Mouse (Mus musculus) limb, embryonic 10.5 days (tissue): ENCODE results near the gene Myo16. TPM values are rescaled to one million over a fixed set of nuclear protein-coding genes. Genes with fewer than 3 reads are reported as not detected.

Experiments
- DNase-seq: peaks from one replicate; pipeline ENCODE4 v3.0.0-alpha.2; 2017; ENCODE audit warnings: low spot score
- H3K27ac ChIP-seq: fragments of 300-500 bp; sonication (generic); 2 replicates; pipeline ENCODE4 v1.5.1; 2016; ENCODE audit warnings: mild to moderate bottlenecking
- H3K27me3 ChIP-seq: fragments of 300-500 bp; sonication (generic); 2 replicates; pipeline ENCODE4 v1.6.1; 2016; ENCODE audit warnings: low read depth, mild to moderate bottlenecking; ENCODE audit not compliant: poor library complexity, severe bottlenecking
- H3K36me3 ChIP-seq: fragments of 300-500 bp; sonication (generic); 2 replicates; pipeline ENCODE4 v1.6.1; 2016; ENCODE audit warnings: mild to moderate bottlenecking, moderate library complexity
- H3K4me1 ChIP-seq: fragments of 300-500 bp; sonication (generic); 2 replicates; pipeline ENCODE4 v1.6.1; 2016
- H3K4me3 ChIP-seq: fragments of 300-500 bp; sonication (generic); 2 replicates; pipeline ENCODE4 v1.5.1; 2016; ENCODE audit warnings: mild to moderate bottlenecking, moderate library complexity
- H3K9me3 ChIP-seq: fragments of 300-500 bp; sonication (generic); replicated peaks from 2 replicates; pipeline ENCODE4 v1.6.1; 2016; ENCODE audit warnings: mild to moderate bottlenecking
- WGBS: fragments of 180-500 bp; shearing (Covaris S2); methylation state at CpG from one replicate; pipeline ENCODE4 v1.1.7; 2016; 5-methylcytosine and 5-hydroxymethylcytosine counted together
- polyA plus RNA-seq: library from polyadenylated mRNA; unstranded; fragments of >200 nt; fragmentation: Nextera tagmentation; extraction: Ambion mirVana; gene quantifications from 2 replicates; pipeline ENCODE4 v1.2.1, GENCODE M21; 2016

The Myo16 gene
- polyA plus RNA-seq, 1 experiment from 2014 or later = 0.20 TPM

DNA sequence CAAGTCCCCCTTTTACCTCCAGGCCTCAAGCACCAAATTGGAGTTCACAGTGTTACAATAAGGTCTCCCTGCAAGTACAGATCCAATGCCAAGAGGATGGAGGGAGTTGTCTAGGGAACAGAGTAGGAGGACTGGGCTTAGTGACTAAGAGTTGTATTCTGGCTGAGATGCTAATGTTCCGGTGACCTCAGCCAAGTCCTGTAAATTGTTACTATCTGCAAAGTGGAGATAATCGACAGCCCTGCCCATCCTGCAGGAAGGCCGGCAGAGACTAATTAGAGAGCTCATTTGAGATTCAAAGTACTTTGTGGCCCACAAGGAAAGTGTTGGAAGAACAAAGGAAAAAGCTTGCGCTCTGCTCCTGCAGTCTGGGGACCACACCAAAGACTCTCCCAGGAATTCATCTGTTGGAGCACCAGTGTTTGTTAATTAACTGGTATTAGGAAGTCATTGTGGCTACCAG, 512.1 kb downstream of the Myo16 start:
- no peaks in the 10 kb centered on the region for H3K27me3 ChIP-seq
- 6% methylated on average over 4 of the region's 4 CpGs for WGBS
- no peak overlapping the region for H3K4me3 ChIP-seq
- H3K9me3 ChIP-seq = no peaks in the 10 kb centered on the region
- peaks cover 25% of the 10 kb centered on the region for H3K4me1 ChIP-seq
- H3K36me3 ChIP-seq = no peaks in the 10 kb centered on the region
- H3K27ac ChIP-seq = no peak overlapping the region
- no peak for DNase-seq

DNA sequence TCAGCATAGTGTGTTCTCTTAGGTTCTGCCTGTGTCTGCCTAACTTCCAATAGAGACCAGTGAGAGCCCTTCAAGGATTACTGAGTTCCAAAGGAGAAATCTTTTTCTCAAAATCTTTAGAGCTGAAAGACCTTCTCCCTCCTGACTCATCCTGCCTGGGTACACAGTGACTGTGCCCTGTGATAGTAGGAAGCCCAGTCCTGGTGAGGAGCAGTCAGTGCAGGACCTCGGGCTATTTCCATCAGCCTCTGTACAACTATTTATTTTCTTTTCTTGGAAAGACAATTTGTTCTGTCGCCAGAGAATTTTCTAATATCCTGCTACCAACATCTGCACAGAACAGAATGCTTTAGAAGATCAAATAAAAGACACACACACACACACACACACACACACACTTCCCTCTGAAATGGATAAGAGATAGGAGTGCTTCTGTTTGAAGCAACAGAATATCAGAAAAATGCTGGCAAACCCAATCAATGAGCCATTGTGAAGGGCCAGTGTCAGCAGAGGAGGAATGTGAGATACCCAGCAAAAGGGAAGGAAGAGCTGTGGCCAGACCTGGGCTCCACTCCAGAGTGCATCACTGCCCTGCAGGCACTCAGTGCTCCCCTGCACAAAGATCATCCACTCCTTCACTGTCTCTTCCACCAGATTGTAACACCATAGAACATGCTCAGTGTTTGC, 518.3 kb downstream of the Myo16 start:
- no peak overlapping the region for H3K4me3 ChIP-seq

DNA sequence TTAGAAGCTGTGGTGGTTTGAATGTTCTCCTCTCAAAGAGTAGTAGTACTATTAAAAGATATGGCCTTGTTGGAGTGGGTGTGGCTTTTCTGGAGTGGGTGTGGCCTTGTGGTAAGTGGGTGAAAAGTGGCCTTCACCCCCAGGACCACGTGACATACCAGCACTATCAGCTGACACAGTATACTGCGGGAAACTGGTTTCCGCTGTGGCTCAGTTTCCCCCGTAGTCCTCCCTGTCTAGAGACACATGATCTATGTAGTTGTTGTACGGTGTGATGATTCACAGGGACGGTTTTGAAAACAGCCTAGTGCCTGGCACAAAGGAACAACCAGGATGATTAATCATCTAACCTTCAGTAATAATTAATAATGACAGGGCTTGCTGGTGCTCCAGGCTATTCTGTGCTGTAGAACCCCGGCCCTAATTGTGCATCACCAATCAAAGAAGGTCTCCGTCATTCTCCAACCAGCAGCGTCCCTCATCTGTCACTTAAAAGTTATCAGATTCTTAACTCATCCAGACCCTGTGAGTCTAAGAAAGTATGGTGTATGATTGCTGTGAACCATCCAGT, 524.2 kb downstream of the Myo16 start:
- Histone ChIP-seq H3K4me1 (peaks cover 6% of the 10 kb centered on the region; the same call in 1 of the 2 replicates), H3K27ac (no peak overlapping the region), H3K4me3 (no peak overlapping the region), H3K36me3 (no peaks in the 10 kb centered on the region), H3K27me3 (no peaks in the 10 kb centered on the region), H3K9me3 (no peaks in the 10 kb centered on the region)
- 79% methylated on average over 9 of the region's 9 CpGs for WGBS
- no peak for DNase-seq

More for the DNA sequence above, 518.3 kb downstream of the Myo16 start:
- H3K4me1 ChIP-seq = no peaks in the 10 kb centered on the region
- H3K27ac ChIP-seq = no peak overlapping the region
- no peaks in the 10 kb centered on the region for H3K9me3 ChIP-seq
- no peaks in the 10 kb centered on the region for H3K36me3 ChIP-seq
- DNase-seq = no peak
- 72% methylated on average over 2 of the region's 2 CpGs for WGBS
- H3K27me3 ChIP-seq = no peaks in the 10 kb centered on the region

DNA sequence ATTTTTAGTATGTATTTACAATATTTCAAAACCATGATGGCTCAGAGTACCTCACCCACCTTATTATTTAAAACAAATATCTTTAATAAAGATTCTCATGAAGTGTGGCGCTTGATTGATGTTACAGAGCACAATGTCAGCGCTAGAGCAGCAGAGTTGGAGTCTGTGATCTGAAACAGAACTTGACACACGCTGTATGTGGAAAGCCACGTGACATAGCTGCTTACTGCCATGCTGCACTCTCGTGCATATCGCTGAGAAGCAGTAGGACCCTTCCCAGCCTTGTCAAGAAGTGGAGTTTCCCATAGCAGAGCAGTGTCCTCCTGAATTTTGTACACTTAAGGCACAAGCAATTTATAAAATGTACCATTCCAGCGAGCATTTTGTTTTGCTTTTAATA, 528.2 kb downstream of the Myo16 start:
- no peak overlapping the region for H3K4me3 ChIP-seq
- no peak for DNase-seq
- H3K36me3 ChIP-seq = no peaks in the 10 kb centered on the region
- no peak overlapping the region for H3K27ac ChIP-seq
- H3K4me1 ChIP-seq = peaks cover 13% of the 10 kb centered on the region
- 0 out of 2 replicates have a peak, but pooled peaks cover 5% of the 10 kb centered on the region for H3K27me3 ChIP-seq
- no peaks in the 10 kb centered on the region for H3K9me3 ChIP-seq
- WGBS = 81% methylated on average over 7 of the region's 7 CpGs

DNA sequence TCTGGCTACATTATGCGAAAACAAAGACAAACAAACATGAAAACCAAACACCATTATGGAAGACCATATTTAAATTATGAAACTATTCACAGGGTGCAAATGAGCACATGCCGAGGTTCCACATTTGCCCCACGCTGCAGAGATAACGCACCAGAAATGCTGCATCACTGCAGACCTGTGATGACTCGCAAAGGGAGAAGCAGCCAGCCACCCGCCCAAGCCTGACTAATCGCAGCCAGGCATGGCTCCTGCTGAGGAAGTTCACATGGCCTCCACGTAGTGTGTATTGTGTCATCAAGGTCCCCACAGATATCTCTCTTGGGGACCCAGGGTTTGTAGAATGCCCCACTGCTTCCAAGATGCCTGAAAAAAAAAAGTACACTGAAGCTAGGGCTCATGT, 529.4 kb downstream of the Myo16 start:
- 0 out of 2 replicates have a peak, but pooled peaks cover 5% of the 10 kb centered on the region for H3K27me3 ChIP-seq
- no peak overlapping the region for H3K4me3 ChIP-seq
- H3K4me1 ChIP-seq = peaks cover 15% of the 10 kb centered on the region
- WGBS = 84% methylated on average over 8 of the region's 8 CpGs
- DNase-seq = no peak
- no peaks in the 10 kb centered on the region for H3K9me3 ChIP-seq
- H3K36me3 ChIP-seq = no peaks in the 10 kb centered on the region
- H3K27ac ChIP-seq = no peak overlapping the region

Other genes with a start within 250 kb of the Myo16 start
- 7.2 and 8.9 TPM in 2 replicates for gene Lig4, start 176.2 kb upstream of the Myo16 start, polyA plus RNA-seq
- 16.3 and 17.3 TPM in 2 replicates for gene Abhd13, start 176.2 kb upstream of the Myo16 start, polyA plus RNA-seq
- not detected in 2 replicates for gene Tnfsf13b, start 147.4 kb upstream of the Myo16 start, polyA plus RNA-seq